Mouse (Mus musculus) limb, embryonic 14.5 days (tissue): ENCODE results near the gene Xrcc1. TPM values are rescaled to one million over a fixed set of nuclear protein-coding genes. Genes with fewer than 3 reads are reported as not detected.

ENCODE experiments used
- ATAC-seq: fragments of 200-750 bp; cut with Nextera tagmentation; 2 replicates; pipeline ENCODE4 v1.8.0; 2017; ENCODE audit warnings: low read depth, moderate number of reproducible peaks, moderate TSS enrichment; ENCODE audit not compliant: low FRiP score
- DNase-seq: peaks from one replicate; pipeline ENCODE4 v3.0.0-alpha.2; 2015; ENCODE audit warnings: low spot score
- H3K27ac ChIP-seq: fragments of 300-500 bp; sonication (generic); replicated peaks from 2 replicates; pipeline ENCODE4 v1.5.1; 2014; ENCODE audit warnings: low read depth, mild to moderate bottlenecking, low read length, moderate library complexity, mixed read lengths
- H3K27me3 ChIP-seq: fragments of 300-500 bp; sonication (generic); 2 replicates; pipeline ENCODE4 v1.6.1; 2014; ENCODE audit warnings: low read length, mixed read lengths; ENCODE audit not compliant: control insufficient read depth, insufficient read depth
- H3K36me3 ChIP-seq: fragments of 300-500 bp; sonication (generic); 2 replicates; pipeline ENCODE4 v1.6.1; 2014; ENCODE audit warnings: mild to moderate bottlenecking, low read length, moderate library complexity, mixed read lengths; ENCODE audit not compliant: control insufficient read depth, insufficient read depth
- H3K4me1 ChIP-seq: fragments of 300-500 bp; sonication (generic); 2 replicates; pipeline ENCODE4 v1.6.1; 2014; ENCODE audit warnings: antibody characterized with exemption, low read length, mixed read lengths; ENCODE audit not compliant: control insufficient read depth, insufficient read depth
- H3K4me2 ChIP-seq: fragments of 300-500 bp; sonication (generic); replicated peaks from 2 replicates; pipeline ENCODE4 v1.6.1; 2014; ENCODE audit warnings: low read depth, mild to moderate bottlenecking, low read length, moderate library complexity; ENCODE audit not compliant: severe bottlenecking
- H3K4me3 ChIP-seq: fragments of 300-500 bp; sonication (generic); replicated peaks from 2 replicates; pipeline ENCODE4 v1.5.1; 2014; ENCODE audit warnings: low read length
- H3K9ac ChIP-seq: fragments of 300-500 bp; sonication (generic); 2 replicates; pipeline ENCODE4 v1.6.1; 2014; ENCODE audit warnings: mild to moderate bottlenecking, low read depth, low read length, moderate library complexity; ENCODE audit not compliant: severe bottlenecking
- H3K9me3 ChIP-seq: fragments of 300-500 bp; sonication (generic); 2 replicates; pipeline ENCODE4 v1.6.1; 2016; ENCODE audit warnings: low read length; ENCODE audit not compliant: control insufficient read depth
- POLR2A ChIP-seq: fragments of 200-500 bp; IDR thresholded peaks from 2 replicates; pipeline ENCODE4 v1.8.0; 2012; ENCODE audit warnings: inconsistent platforms, mild to moderate bottlenecking, moderate library complexity, borderline replicate concordance; ENCODE audit not compliant: insufficient read depth, insufficient read length; ENCODE audit errors: extremely low read depth
- WGBS: fragments of 180-500 bp; shearing (Covaris S2); extraction: QIAGEN DNeasy Blood & Tissue Kit; methylation state at CpG from one replicate; pipeline ENCODE4 v1.1.7; 2014; 5-methylcytosine and 5-hydroxymethylcytosine counted together
- polyA plus RNA-seq, 2 experiments: library from polyadenylated mRNA; depleted of rRNA in 1 of 2; stranded (reverse) in 1 of 2; unstranded in 1 of 2; fragments of >200 nt; fragmentation: Nextera tagmentation in 1 of 2; extraction: Ambion mirVana in 1 of 2; gene quantifications; 2 replicates each; pipeline versions ENCODE4 v1.2.1 to v1.2.3; 2012 to 2014

Gene Xrcc1
- polyA plus RNA-seq, 2 experiments: 103 to 133 TPM

- Histone ChIP-seq H3K9ac (no peak overlapping the region), H3K9me3 (no peaks in the 10 kb centered on the region), H3K4me2 (no peak overlapping the region), H3K36me3 (peaks cover 8% of the 10 kb centered on the region; the same call in 1 of the 2 replicates), H3K27ac (no peak overlapping the region), H3K27me3 (no peaks in the 10 kb centered on the region), H3K4me3 (no peak overlapping the region), H3K4me1 (no peaks in the 10 kb centered on the region)
- 85% methylated on average over 10 of the region's 10 CpGs for WGBS
- ATAC-seq: no peak
- no peak for TF ChIP-seq POLR2A
- no peak for DNase-seq
Observed at GRCm38 (mm10) chr7:24577811-24578210, 31.7 kb downstream of the Xrcc1 start.

- H3K4me2 ChIP-seq: no peak overlapping the region
- no peak overlapping the region for H3K4me3 ChIP-seq
- no peak overlapping the region for H3K27ac ChIP-seq
- 90% methylated on average over 6 of the region's 6 CpGs for WGBS
- H3K4me1 ChIP-seq: peaks cover 6% of the 10 kb centered on the region
- H3K36me3 ChIP-seq: no peaks in the 10 kb centered on the region
- no peak for DNase-seq
- peaks cover 28% of the 10 kb centered on the region for H3K27me3 ChIP-seq
- no peaks in the 10 kb centered on the region for H3K9me3 ChIP-seq
- ATAC-seq: no peak
- H3K9ac ChIP-seq: no peak overlapping the region
- no peak for TF ChIP-seq POLR2A
Observed at GRCm38 (mm10) chr7:24584876-24585275, 38.8 kb downstream of the Xrcc1 start.

- H3K9me3 ChIP-seq: no peaks in the 10 kb centered on the region
- peaks cover 28% of the 10 kb centered on the region for H3K27me3 ChIP-seq
- 35% methylated on average over 12 of the region's 16 CpGs for WGBS
- peaks cover 6% of the 10 kb centered on the region for H3K4me1 ChIP-seq
- no peak overlapping the region for H3K9ac ChIP-seq
- H3K4me2 ChIP-seq: no peak overlapping the region
- H3K4me3 ChIP-seq: peak overlapping the region; percentile 1; the same call in 1 of the 2 replicates
- ATAC-seq (no peak), DNase-seq (no peak)
- H3K27ac ChIP-seq: no peak overlapping the region
- TF ChIP-seq POLR2A: no peak
- no peaks in the 10 kb centered on the region for H3K36me3 ChIP-seq
Observed at GRCm38 (mm10) chr7:24585995-24586394, 39.9 kb downstream of the Xrcc1 start.

GRCm38 (mm10) chr7:24586828-24587227 lies 40.7 kb downstream of the Xrcc1 start:
- H3K4me3 ChIP-seq: peak overlapping the region; percentile 47
- no peak for TF ChIP-seq POLR2A
- H3K36me3 ChIP-seq: no peaks in the 10 kb centered on the region
- H3K4me2 ChIP-seq: peak overlapping the region; percentile 61
- no peak overlapping the region for H3K27ac ChIP-seq
- peaks cover 6% of the 10 kb centered on the region for H3K4me1 ChIP-seq
- 7% methylated on average over 8 of the region's 8 CpGs for WGBS
- no peaks in the 10 kb centered on the region for H3K9me3 ChIP-seq
- peaks cover 28% of the 10 kb centered on the region for H3K27me3 ChIP-seq
- ATAC-seq (peak; percentile 61), DNase-seq (no peak)
- peak overlapping the region; percentile 63 for H3K9ac ChIP-seq

- Histone ChIP-seq H3K4me2 (peak within 1 kb of the TSS; percentile 61), H3K4me3 (peak within 1 kb of the TSS; percentile 47), H3K27me3 (peaks cover 28% of the 10 kb centered on the region), H3K9ac (peak within 1 kb of the TSS; percentile 63), H3K9me3 (no peaks in the 10 kb centered on the region), H3K27ac (peak within 1 kb of the TSS; percentile 30; the same call in 1 of the 2 replicates), H3K4me1 (peaks cover 6% of the 10 kb centered on the region), H3K36me3 (no peaks in the 10 kb centered on the region)
- ATAC-seq: peak; percentile 78
- whole genome bisulfite sequencing: 11% methylated on average over 29 of the region's 30 CpGs
- peak; percentile 74 for DNase-seq
- TF ChIP-seq POLR2A: peak; percentile 89; the same call in 1 of the 2 replicates
Observed at GRCm38 (mm10) chr7:24587330-24588105, 41.4 kb downstream of the Xrcc1 start, which contains the start of the genes Ethe1 and Zfp575. Ethe1 (plus strand) TSS chr7:24587543. Zfp575 (minus strand) TSS chr7:24587641.
